Mouse (Mus musculus) right cerebral cortex, postnatal 10 days (tissue): ENCODE measurements around the gene Mapk13.
"Not testable (repeated sequence)": the region's sequence is repeated elsewhere in the genome, so short reads cannot be mapped to it uniquely, and the experiment has no call there.

ENCODE experiments used
- DNase-seq, 2 experiments: peaks; one replicate each; pipeline ENCODE4 v3.0.0; 2021; ENCODE audit warnings: low spot score in 2 of 2

Gene Mapk13

DNA sequence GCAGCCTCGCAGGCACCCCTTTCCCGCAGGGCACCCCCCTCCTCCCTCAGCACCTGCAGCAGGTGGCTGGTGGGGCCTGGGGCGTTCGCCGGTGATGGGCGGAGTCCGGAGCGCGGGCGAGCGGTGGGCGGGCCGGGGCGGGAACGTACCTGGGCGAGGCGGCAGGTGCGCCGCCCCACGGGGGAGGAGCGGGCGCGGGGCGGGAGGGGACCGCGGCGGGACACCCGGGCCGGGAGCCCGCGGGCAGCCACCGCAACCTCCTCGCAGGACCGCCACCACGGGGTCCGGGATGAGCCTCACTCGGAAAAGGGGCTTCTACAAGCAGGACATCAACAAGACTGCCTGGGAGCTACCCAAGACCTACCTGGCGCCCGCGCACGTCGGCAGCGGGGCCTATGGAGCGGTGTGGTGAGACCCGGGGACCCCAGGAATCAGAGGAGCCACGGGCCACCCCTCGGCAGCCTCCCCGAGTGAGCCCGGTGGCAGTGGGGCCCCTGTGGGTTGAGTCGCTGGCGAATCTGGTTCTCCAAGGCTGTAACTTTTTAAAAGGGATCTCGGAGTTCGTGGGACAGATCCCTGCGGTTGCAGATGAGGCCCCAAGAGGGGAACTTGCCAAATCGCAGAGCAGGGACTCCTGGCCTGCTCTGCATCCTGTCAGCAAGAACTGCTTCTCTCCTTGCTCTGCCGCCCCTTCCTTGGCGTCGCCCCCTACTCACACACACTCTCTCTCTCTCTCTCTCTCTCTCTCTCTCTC is at the start of gene Mapk13:
Gene Mapk13 (plus strand): TSS at position 177 of the 754 bp plus-strand sequence.
- no peak for DNase-seq

DNA sequence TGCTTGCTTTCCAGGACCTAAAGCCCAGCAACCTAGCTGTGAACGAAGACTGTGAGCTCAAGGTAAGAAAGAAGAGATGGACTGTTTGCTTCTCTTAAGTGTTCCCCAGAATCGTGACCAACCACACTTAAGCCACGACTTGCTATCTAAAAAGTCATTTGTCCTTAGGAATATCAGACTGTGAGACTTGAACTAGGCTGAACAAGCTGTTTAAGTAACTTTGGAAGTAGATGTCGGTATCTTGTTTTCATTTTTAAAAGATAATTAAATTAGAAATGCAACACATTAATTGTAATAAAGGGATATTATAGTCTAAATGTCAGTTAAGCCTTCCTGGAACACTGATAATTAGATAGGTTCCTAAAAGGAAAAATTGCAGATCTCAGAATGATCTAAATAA is 43.3 kb upstream of the Mapk13 start, which contains the start of gene AC170998.1:
Gene AC170998.1 (plus strand): TSS at position 301 of the 400 bp plus-strand sequence.
- no peak for DNase-seq

DNA sequence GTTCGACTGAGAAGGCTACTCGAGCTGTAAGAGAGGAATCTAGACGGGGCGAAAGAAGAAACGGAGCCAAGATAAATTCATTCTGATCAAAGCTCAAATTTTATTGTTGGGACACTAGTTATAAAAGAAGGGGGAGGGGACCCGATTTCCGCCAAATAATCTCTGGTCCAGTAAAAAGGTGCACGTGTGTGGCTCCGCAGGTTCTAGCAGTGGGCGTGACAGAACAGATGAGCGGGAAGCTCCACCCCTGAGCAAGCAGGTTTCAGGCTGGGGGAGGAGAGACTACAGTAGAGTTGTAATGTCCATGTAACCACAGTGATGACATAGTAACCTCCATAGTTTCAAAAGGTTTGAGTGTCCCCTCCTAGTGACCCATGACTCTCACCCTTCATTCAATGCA is 41.6 kb upstream of the Mapk13 start:
- DNase-seq, result not testable (repeated sequence)

DNA sequence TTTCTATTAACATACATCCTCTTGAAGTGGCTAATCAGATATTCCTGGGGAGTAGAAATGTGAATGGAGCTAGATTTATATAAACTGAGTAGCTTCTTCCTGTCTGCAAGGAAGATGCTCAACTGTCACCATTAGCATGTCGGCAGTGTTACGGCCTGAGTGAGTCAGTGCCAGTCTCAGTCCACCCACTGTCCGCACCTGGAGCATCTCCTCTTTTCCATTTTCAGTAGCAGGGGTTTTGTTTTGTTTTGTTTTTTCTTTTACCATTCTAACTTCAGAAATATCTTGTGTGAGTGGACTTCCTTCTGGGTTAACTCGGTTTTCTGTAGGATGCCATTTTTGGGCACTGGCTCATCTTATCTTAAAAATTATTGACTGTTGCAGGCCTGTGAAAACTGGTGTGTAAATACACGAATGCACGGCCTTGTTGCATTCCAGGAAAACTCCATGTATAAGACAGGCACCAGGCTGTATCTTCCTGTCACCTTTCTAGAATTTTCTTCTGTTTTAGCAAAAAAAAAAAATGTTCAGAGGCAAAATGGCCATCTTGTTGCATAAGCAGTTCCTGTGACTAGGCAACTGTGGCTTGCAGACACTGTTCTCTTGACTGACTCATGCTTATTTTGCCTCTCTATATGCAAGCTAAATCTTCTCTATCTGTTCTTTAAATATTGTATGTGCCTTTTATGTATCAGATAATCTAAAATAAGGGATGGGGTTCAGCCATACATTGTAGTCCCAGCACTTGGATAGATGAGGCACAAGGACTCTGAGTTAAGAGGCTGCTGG is 33.6 kb upstream of the Mapk13 start:
- no peak for DNase-seq

DNA sequence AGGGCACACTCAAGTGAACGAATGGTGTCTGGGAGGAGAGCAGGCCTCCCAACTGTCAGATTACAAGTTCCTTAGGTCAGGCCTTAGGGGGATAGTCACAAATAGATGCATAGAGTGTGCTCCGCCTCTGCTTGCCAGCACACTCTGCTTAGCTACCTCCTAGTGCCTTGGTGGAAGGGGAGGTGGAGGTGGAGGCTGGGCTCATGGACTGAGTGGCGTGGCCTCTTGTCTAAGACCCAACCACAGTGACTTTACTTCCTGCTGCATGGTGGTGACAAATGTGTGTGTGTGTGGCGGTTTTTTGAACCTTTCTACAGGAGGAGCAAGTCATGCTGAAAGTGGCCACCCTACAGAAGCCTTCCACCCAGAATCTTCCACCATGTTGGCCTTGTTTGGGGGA is 32.6 kb upstream of the Mapk13 start:
- DNase-seq, result no peak

DNA sequence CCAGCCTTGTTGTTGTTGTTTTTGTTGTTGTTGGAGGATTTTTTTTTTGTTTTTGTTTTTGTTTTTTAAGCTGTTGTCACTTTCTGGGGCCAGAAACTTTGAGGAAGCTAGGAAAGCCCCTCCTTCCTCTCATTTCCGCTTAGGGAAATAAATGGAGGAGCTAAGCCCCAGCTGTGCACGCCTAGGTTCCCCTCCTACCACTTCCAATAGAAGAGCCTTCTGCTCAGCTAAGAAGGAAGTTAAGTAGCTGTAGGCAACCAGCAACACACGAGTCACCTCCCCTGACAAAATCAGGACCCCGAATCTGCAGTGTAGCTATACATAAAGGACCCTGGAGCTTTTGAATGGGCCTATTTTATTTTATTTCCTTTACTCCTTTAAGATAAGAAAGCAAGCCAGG is 31.1 kb upstream of the Mapk13 start:
- no peak for DNase-seq

DNA sequence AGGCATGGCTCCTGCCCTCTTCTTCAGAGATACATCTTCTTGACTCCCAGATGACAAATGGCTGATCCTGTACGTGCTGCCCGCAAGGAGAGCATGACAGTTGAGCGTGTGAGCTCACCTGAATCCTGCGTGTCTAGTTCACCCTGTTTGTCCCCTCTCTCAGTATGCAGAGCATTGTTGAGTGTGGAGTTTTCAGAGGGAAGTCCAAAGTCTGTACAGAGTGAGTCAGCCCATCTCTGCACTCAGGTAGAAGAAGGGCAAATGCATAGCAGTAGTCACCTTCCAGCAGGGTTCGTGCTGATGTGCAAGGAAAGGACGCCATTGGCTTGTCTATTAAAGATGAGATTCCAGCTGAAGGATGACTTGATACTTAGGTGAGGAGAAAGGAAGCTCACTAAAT is 29.9 kb upstream of the Mapk13 start:
- no peak for DNase-seq

DNA sequence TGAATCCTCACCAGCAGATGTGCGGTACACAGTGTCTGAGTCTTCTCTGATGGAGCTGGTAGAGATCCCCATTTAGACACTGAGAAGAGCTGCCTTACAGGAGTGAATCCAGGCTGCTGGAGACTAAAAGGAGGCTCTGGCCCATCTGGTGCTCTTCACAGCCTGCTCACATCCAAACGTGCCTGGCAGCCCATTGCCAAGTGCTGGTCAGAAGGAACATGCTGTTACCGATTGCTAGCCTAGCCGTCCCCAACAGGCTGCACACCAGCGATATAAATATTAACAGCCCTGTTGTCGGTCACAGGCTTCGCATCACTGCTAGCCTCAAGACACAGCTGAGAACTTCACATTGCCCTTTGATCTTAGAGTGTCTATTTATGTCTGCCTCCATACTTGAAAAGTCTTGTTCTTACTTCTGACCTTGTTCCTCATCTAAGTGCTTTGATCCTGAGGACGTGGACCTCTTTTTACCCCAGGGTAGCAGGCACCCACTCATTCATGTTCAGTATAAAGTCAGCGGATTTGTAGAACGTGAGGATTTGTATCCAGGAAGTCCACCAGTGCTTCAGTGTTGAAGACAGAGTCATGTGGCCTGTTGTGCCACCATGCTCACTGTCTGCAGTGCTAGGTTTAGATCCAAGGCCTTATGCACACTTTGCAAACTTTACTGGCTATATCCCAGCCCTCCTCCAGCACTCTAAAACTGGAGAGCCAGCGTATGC is 25.8 kb upstream of the Mapk13 start:
- DNase-seq, result peak; percentile 79 to 86

DNA sequence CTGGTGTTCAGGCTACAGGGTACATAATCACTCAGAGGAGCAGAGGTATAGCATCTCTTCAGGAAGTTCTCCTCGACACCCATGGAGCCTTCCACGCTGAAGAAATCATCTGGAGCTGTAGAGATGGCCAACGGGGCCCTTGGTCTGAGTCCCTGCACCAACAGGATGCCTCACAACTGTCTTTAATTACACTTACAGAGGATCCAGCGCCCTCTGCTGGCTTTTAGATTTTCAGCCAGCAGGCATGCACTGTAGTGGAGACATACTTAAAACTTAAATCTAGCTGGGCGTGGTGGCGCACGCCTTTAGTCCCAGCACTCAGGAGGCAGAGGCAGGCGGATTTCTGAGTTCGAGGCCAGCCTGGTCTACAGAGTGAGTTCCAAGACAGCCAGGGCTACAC is 25.2 kb upstream of the Mapk13 start:
- DNase-seq, result no peak

DNA sequence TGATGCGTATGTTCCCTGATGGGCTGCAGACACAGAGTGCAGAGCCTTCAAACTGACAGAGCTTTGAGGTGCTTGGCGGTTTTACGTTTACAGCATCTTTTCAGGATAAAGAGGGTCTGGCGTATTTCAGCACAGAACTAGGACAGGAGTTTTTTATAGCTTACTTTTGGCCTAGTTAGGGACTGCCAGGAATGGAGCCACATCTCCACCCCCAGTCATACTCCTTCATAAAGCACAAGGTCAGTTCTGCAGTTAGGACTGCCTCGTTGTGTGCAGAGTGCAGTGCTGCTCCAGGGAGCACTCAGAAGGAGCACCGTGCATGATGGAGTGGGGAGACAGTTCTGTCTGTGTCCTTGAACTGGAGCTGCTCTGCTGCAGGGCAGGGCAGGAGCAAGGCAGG is 23.3 kb upstream of the Mapk13 start:
- DNase-seq, result peak in 1 of 2 experiments; percentile 60

DNA sequence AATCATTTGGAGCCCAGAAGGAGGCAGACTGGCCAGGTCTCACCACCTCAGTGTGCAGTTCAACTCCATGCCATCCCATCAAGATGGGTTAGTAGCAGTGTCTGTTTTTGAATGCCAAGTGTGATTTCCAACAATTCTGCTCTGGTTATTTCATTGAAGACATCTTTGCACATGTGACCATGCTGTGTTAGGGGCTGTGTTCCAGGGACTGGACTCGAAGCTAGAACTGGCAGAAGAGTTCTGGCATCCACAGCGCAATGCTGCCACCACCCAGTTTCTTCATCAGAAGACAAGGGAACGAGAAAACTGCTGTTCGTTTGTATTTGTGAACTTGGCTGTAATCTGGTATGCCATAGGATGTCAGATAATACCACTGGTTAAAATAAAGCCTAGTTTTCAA is 21.1 kb upstream of the Mapk13 start:
- no peak for DNase-seq

DNA sequence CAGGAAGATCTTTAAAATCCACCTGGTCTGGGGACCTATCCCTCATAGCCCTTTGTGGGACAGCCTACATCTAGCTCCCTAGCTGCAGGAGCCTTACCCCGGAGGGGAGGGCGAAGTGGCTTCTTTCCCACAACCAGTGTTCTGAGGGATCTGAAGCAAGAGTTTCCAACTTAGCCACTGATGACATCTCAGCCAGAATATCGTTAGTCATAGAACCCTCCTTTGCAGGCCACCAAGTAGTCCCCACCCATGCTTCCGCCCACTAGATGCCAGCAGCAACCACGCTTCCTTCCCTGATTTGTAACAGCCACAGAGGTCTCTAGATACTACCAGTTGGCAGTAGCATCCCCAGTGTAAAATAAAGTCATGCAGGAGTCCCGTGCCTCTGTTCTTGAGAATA is 18.5 kb upstream of the Mapk13 start:
- no peak for DNase-seq

DNA sequence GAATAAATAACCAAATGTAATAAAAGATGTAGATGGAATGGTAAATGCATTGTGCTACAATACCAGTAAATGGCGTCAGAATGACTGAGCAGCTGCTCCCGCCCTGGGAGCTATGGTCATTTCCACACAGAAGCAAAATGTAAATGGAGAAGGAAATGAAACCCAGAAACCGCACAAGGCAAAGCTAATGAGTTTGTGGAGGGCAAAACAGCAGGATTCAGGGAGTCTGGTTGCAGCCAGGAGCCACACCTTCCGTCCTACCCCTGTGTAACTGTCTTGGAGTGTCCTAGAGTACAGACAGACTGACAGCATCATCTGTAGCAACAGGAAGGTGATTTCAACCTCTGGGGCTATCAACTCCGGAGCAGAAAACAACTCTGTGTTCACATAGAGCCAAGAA is 12.7 kb upstream of the Mapk13 start:
- DNase-seq, result no peak

DNA sequence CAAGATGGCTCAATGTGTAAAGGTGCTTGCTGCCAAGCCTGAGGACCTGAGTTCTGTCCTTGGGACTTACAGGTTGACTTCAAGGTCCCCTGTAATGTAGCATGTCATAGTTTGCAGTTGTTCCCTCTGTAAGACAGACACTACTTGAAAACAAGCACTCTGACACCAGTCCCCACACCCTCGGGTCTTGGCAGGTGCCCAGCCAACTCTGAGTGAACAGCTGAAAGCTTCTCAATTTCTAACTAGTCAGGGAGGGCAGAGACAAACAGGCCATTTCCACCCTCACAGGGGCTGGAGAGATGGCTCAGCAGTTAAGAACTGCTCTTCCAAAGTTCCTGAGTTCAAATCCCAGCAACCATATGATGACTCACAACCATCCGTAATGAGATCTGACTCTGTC is 11.6 kb upstream of the Mapk13 start:
- no peak for DNase-seq

DNA sequence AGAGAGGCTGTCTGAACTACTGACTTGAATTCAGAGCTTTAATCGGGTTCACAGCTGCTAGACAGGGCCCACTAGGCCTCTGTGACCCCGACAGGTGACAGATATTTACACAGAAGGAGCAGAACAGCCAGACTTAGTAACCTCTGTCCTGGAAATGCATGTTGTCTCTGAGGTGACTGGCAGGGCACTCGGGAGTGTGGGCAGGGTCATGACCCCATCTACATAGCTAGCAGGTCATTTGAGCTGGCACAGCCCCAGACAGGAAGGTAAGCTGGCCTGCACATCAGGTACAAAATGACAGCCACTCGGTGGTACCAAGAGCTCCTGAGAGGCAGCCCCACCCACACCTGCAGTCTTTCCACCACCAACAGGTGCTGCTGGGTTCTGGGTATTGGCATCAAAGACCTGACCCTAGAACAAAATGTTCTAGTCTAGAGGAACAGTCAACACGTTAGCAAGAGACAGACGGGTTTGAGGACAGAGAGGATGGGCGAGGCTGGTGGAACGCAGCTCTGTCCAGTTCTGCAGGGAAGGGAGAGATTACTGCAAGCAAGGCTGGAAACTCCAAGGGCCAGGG is 8.3 kb upstream of the Mapk13 start:
- DNase-seq, result no peak

DNA sequence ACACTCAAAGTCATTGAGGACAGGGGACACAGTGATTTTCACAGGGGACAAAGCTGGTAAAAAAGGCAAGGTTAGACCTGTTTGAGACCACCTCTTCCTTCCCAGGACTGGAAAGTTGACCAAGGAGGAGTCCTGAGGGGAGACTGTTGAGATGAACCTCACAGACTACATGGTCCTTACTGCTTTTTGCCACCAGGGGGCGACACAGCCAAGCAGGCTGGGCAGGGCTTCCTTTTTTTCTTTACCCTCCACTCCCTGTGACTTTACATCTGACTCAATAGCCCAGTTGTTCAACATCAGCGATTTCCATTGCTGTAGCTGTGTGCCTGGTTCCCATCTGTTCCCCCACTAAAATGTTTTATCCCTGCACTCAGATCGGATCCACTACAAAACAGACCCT is 7.2 kb upstream of the Mapk13 start:
- peak; percentile 59 to 75 for DNase-seq

DNA sequence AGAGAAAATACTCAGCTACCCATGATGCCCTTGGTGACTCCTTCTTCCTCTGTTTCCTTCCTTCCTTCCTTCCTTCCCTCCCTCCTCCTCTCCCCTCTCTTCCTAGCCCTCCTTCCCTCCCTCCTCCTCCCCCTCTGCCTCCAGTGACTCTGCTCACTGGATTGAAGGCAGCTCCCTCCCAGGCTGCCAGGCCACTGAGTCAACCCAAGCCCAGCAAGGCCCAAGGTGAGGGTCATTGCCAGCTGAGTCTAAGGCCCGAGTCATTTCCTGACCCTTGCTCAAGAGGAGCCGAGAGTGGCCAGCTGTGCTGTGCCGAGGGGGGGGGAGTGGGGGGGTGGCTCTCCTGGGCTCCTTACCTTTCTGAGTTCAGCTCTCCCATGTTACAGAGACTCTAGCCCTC is 2.9 kb upstream of the Mapk13 start:
- no peak for DNase-seq

DNA sequence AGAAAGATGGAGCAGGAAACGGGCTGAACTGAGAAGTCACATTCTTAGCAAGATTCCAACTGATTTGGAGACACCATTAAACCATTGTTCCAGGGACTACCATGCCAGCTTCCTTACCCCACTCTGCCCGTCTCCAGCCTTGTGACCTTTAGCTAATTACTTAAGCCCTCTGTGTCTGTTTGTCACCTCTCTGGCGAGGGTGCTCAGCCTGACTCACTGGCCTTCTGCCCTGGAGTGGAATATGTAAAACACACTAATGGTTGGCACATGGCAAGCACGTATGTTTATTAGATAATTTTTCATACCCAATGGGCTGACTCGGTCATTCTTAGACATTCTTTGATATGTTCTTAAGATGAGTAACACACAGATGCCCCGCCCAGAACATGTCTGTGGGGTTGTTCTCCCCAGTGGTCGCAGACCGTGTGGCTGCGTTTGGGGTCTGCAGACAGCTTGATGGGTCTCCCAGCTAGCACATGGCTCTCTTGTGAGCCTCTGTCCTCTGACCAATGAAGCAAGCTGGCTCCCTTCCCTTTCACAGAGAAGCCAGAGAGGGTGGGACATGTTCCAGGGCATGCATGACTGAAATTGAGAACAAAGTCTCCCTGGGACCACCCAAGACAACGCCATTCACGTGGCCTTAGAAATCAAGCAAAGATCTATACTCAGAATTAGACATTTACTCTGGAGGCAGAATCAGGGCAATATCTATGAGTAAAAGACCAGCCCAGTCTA is 2.1 kb upstream of the Mapk13 start:
- DNase-seq, result no peak

DNA sequence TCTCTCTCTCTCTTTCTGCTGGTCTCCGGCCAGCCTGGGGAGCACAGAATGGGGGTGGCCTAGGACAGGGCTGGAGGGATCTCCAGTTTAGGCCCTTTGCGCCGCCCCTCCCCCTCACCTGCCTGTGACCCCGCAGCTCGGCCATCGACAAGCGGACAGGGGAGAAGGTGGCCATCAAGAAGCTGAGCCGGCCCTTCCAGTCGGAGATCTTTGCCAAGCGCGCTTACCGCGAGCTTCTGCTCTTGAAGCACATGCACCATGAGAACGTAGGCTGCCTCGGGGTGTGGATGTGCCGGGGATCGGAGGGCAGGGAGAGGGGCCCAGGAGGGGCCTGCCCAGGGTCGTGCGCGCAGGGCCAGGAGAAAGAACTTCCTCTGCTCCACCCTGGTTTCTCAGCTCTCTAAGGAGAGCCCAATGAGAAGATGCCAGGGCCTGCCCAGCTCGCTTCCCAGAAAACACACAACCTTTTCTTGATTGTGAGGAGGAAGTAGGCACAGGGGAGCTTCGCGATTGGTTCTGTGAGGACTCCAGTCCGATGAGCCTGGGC is 851 bp downstream of the Mapk13 start:
- no peak for DNase-seq

DNA sequence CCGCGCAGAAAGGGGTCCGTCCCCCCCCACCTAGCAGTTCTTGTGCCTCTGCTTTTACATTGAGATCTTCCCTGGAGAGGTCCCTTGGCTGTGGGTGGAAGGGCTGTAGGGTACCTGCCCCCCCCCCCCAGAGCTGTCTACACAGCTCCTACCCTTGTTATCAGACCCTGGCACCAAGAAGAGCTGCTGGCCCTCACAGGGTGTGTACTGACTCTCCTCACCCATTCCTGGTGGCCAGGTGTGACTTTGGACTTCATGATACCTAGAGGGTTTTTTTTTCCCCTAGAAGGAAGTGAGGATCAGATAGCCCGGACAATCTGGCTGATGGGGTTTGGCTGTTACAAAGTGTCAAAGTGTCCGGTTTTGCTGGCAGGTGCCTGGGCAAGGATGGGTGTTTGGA is 2.2 kb downstream of the Mapk13 start:
- DNase-seq, result no peak

DNA sequence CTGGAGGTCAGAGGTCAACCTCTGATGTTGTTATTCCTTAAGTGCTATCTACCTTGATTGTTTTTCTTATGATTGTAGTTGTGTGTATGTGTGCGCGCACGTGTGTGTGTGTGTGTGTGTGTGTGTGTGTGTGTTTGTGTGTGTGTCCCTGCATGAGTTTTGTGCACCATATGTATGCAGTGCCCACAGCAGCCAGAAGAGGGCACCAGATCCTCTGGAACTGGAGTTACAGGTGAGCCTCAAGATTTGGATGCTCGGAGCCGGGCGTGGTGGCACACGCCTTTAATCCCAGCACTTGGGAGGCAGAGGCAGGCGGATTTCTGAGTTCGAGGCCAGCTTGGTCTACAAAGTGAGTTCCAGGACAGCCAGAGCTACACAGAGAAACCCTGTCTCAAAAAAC is 5.2 kb downstream of the Mapk13 start:
- not testable (repeated sequence) for DNase-seq
